Mouse (Mus musculus): Measurements from ENCODE around the gene Hoxc8. TPM values are rescaled to one million over a fixed set of nuclear protein-coding genes. Genes with fewer than 3 reads are reported as not detected.

The Hoxc8 gene
- total RNA-seq, 1 experiment: 0.22 TPM

DNA sequence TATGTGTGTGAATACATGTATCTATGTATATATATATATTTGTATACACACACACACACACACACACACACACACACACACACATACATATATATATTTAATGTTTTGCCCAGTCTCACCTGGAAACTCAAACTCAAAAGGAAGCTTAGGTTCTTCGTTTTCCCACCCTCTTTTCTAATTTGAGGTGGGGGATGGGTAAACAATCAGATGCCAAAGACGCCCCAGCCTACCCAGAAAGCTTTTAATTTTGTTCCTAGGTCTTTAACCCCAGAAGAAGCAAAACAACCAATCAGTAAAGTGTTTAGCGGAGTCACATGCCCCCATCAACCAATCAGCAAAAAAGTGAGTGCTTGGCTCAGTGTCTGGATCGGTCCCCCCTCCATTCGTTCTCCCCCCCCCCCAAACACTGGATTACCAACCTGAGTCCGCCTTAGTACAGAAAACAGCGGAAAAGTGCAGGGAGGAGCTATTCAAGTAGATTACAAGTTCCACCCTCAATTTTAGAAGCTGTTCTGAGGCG lies 30.6 kb downstream of the Hoxc8 start:
- Histone ChIP-seq H3K27ac (ENCODE audit: insufficient read depth, low read depth, low read length, poor library complexity, severe bottlenecking) (no peak overlapping the region), H3K4me3 (ENCODE audit: insufficient read depth in 1 of 2, low read depth in 1 of 2, low read length in 2 of 2, poor library complexity in 1 of 2, severe bottlenecking in 1 of 2) (no peak overlapping the region), H3K36me3 (ENCODE audit: control insufficient read depth, insufficient read depth, low read length, poor library complexity, severe bottlenecking) (no peaks in the 10 kb centered on the region), H3K4me1 (ENCODE audit: control insufficient read depth in 2 of 2, insufficient read depth in 2 of 2, low read length in 2 of 2, poor library complexity in 1 of 2) (no peaks in the 10 kb centered on the region), H3K9ac (ENCODE audit: insufficient read depth, low read depth, low read length, poor library complexity, severe bottlenecking) (no peak overlapping the region), H3K9me3 (ENCODE audit: control insufficient read depth, insufficient read depth, low read depth, low read length) (no peaks in the 10 kb centered on the region)
- in situ Hi-C loops (cut with MboI; ENCODE audit: low sequenced_read_pairs in 2 of 2, unreplicated experiment in 2 of 2): no loop called here
- DNase-seq (ENCODE audit: low read depth, low spot score): no peak
- TF ChIP-seq CHD2 (IDR thresholded peaks at IDR 0.05; ENCODE audit: low read depth, low read length) (no peak), HCFC1 (IDR thresholded peaks at IDR 0.05; ENCODE audit: borderline replicate concordance, insufficient read depth, low read length) (no peak), MAFK (IDR thresholded peaks at IDR 0.05; ENCODE audit: insufficient read depth, low read depth, low read length) (no peak)

GRCm38 (mm10) chr15:103021544-103021943 lies 31.1 kb downstream of the Hoxc8 start:
- DNase-seq (ENCODE audit: low read depth, low spot score): no peak
- Histone ChIP-seq H3K4me1 (ENCODE audit: control insufficient read depth in 2 of 2, insufficient read depth in 2 of 2, low read length in 2 of 2, poor library complexity in 1 of 2) (no peaks in the 10 kb centered on the region), H3K36me3 (ENCODE audit: control insufficient read depth, insufficient read depth, low read length, poor library complexity, severe bottlenecking) (no peaks in the 10 kb centered on the region), H3K9ac (ENCODE audit: insufficient read depth, low read depth, low read length, poor library complexity, severe bottlenecking) (no peak overlapping the region), H3K9me3 (ENCODE audit: control insufficient read depth, insufficient read depth, low read depth, low read length) (no peaks in the 10 kb centered on the region), H3K27ac (ENCODE audit: insufficient read depth, low read depth, low read length, poor library complexity, severe bottlenecking) (no peak overlapping the region), H3K4me3 (ENCODE audit: insufficient read depth in 1 of 2, low read depth in 1 of 2, low read length in 2 of 2, poor library complexity in 1 of 2, severe bottlenecking in 1 of 2) (no peak overlapping the region)
- no peak for TF ChIP-seq MAFK (IDR thresholded peaks at IDR 0.05; ENCODE audit: insufficient read depth, low read depth, low read length)
- TF ChIP-seq ZNF384 (IDR thresholded peaks at IDR 0.05; ENCODE audit: low read depth, low read length): no peak
- TF ChIP-seq HCFC1 (IDR thresholded peaks at IDR 0.05; ENCODE audit: borderline replicate concordance, insufficient read depth, low read length): no peak
- TF ChIP-seq CHD2 (IDR thresholded peaks at IDR 0.05; ENCODE audit: low read depth, low read length): no peak
- TF ChIP-seq ZC3H11A (IDR thresholded peaks at IDR 0.05; ENCODE audit: borderline replicate concordance, low read depth, low read length): no peak
- in situ Hi-C loops (cut with MboI; ENCODE audit: low sequenced_read_pairs in 2 of 2, unreplicated experiment in 2 of 2): no loop called here

GRCm38 (mm10) chr15:103024131-103024530 lies 33.7 kb downstream of the Hoxc8 start:
- in situ Hi-C loops (cut with MboI; ENCODE audit: low sequenced_read_pairs in 2 of 2, unreplicated experiment in 2 of 2): no loop called here
- no peak overlapping the region for H3K4me3 ChIP-seq (ENCODE audit: insufficient read depth in 1 of 2, low read depth in 1 of 2, low read length in 2 of 2, poor library complexity in 1 of 2, severe bottlenecking in 1 of 2)
- DNase-seq (ENCODE audit: low read depth, low spot score): no peak
- H3K9me3 ChIP-seq (ENCODE audit: control insufficient read depth, insufficient read depth, low read depth, low read length): no peaks in the 10 kb centered on the region
- H3K36me3 ChIP-seq (ENCODE audit: control insufficient read depth, insufficient read depth, low read length, poor library complexity, severe bottlenecking): no peaks in the 10 kb centered on the region
- no peaks in the 10 kb centered on the region for H3K4me1 ChIP-seq (ENCODE audit: control insufficient read depth in 2 of 2, insufficient read depth in 2 of 2, low read length in 2 of 2, poor library complexity in 1 of 2)
- H3K27ac ChIP-seq (ENCODE audit: insufficient read depth, low read depth, low read length, poor library complexity, severe bottlenecking): no peak overlapping the region
- TF ChIP-seq ZNF384 (IDR thresholded peaks at IDR 0.05; ENCODE audit: low read depth, low read length): no peak
- no peak for TF ChIP-seq ZC3H11A (IDR thresholded peaks at IDR 0.05; ENCODE audit: borderline replicate concordance, low read depth, low read length)
- TF ChIP-seq MAFK (IDR thresholded peaks at IDR 0.05; ENCODE audit: insufficient read depth, low read depth, low read length): no peak
- TF ChIP-seq HCFC1 (IDR thresholded peaks at IDR 0.05; ENCODE audit: borderline replicate concordance, insufficient read depth, low read length): no peak
- TF ChIP-seq CHD2 (IDR thresholded peaks at IDR 0.05; ENCODE audit: low read depth, low read length): no peak
- no peak overlapping the region for H3K9ac ChIP-seq (ENCODE audit: insufficient read depth, low read depth, low read length, poor library complexity, severe bottlenecking)

GRCm38 (mm10) chr15:103027266-103028235 lies 37.1 kb downstream of the Hoxc8 start:
- DNase-seq (ENCODE audit: low read depth, low spot score): no peak
- peak overlapping the region in 1 of 2 experiments; percentile 11; a peak in 1 of 4 replicates for H3K4me3 ChIP-seq (ENCODE audit: insufficient read depth in 1 of 2, low read depth in 1 of 2, low read length in 2 of 2, poor library complexity in 1 of 2, severe bottlenecking in 1 of 2)
- no peak for TF ChIP-seq MAFK (IDR thresholded peaks at IDR 0.05; ENCODE audit: insufficient read depth, low read depth, low read length)
- no peak for TF ChIP-seq ZNF384 (IDR thresholded peaks at IDR 0.05; ENCODE audit: low read depth, low read length)
- 0 out of 2 replicates have a peak overlapping the region, but pooled peaks have one; percentile 4 for H3K9ac ChIP-seq (ENCODE audit: insufficient read depth, low read depth, low read length, poor library complexity, severe bottlenecking)
- no peaks in the 10 kb centered on the region for H3K4me1 ChIP-seq (ENCODE audit: control insufficient read depth in 2 of 2, insufficient read depth in 2 of 2, low read length in 2 of 2, poor library complexity in 1 of 2)
- H3K27ac ChIP-seq (ENCODE audit: insufficient read depth, low read depth, low read length, poor library complexity, severe bottlenecking): no peak overlapping the region
- H3K9me3 ChIP-seq (ENCODE audit: control insufficient read depth, insufficient read depth, low read depth, low read length): no peaks in the 10 kb centered on the region
- in situ Hi-C loops (cut with MboI; ENCODE audit: low sequenced_read_pairs in 2 of 2, unreplicated experiment in 2 of 2): no loop called here
- no peaks in the 10 kb centered on the region for H3K36me3 ChIP-seq (ENCODE audit: control insufficient read depth, insufficient read depth, low read length, poor library complexity, severe bottlenecking)
